Mouse (Mus musculus) liver, embryonic 14.5 days (tissue): ENCODE measurements at regions not wholly inside any gene's neighbourhood (a gene's known extent, or its start where the extent isn't known, plus 50 kb on each side); places are given as distances from the start of the nearest gene placed in this dataset.

Experiments
- CTCF ChIP-seq: IDR thresholded peaks from 2 replicates; pipeline ENCODE4 v1.5.1; 2016; ENCODE audit warnings: antibody characterized with exemption, low read depth, control low read depth
- EP300 ChIP-seq: IDR thresholded peaks from 2 replicates; pipeline ENCODE4 v1.6.1; 2016; ENCODE audit warnings: antibody characterized with exemption, low read depth

DNA sequence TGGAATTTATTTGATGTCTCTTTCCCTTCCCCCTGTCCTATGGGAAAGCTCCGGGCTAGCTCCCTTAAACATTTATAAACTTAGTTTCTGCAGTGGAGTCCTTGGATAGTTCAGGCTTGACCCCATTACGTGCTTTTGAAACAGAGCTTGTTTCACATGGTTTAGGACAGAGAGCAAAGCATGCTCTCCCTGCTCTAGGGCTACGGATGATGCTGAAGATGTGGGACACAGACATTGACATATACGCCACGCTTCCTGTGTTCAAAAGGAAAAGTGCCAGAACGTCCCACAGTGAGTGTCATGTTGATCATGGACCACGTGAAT, 91.3 kb upstream of the Ednra start:
- TF ChIP-seq CTCF (no peak), EP300 (no peak)
